Mouse (Mus musculus): Measurements from ENCODE around the gene Mttp. TPM values are rescaled to one million over a fixed set of nuclear protein-coding genes. Genes with fewer than 3 reads are reported as not detected.

The Mttp gene
- total and polyA plus RNA-seq, 2 experiments from 2014 or later = 5.0 to 7.5 TPM

- no peaks in the 10 kb centered on the region for H3K36me3 ChIP-seq (ENCODE audit: insufficient read depth)
- no peaks in the 10 kb centered on the region for H3K27me3 ChIP-seq (ENCODE audit: insufficient read depth, low read length)
- H3K4me1 ChIP-seq (ENCODE audit: insufficient read depth) = no peaks in the 10 kb centered on the region
- TF ChIP-seq CTCF (IDR thresholded peaks at IDR 0.05; ENCODE audit: low read depth) = no peak
- no peak overlapping the region for H3K9ac ChIP-seq
- H3K27ac ChIP-seq (ENCODE audit: low read depth, low read length) = no peak overlapping the region
- no peak overlapping the region for H3K4me3 ChIP-seq (ENCODE audit: low read depth, low read length)
- WGBS = 95% methylated on average over 1 of the region's 1 CpGs
- H3K4me2 ChIP-seq (ENCODE audit: low read depth) = no peak overlapping the region
- ATAC-seq = no peak
- no peak for DNase-seq
- no peaks in the 10 kb centered on the region for H3K9me3 ChIP-seq (ENCODE audit: low read length)
Measured at GRCm38 (mm10) chr3:138134528-138134927, 10.2 kb downstream of the Mttp start.

DNA sequence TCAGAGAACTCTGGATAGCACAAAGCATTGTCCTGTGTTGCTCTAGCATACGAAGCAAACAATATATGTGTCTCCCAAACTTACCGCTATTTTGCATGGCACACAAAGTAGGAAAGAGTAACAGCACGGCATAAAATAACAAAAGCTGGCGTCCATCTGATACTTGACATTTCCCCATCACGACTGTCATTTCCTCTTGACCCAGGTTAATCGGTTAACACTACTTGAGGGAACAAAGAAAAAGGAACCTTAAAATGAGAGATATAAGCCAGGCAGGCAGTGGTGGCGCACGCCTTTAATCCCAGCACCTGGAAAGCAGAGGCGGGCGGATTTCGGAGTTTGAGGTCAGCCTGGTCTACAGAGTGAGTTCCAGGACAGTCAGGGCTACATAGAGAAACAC lies 10.9 kb downstream of the Mttp start:
- H3K4me1 ChIP-seq (ENCODE audit: insufficient read depth) = no peaks in the 10 kb centered on the region
- ATAC-seq = no peak
- no peak for TF ChIP-seq CTCF (IDR thresholded peaks at IDR 0.05; ENCODE audit: low read depth)
- no peak overlapping the region for H3K4me2 ChIP-seq (ENCODE audit: low read depth)
- H3K4me3 ChIP-seq (ENCODE audit: low read depth, low read length) = no peak overlapping the region
- H3K27me3 ChIP-seq (ENCODE audit: insufficient read depth, low read length) = no peaks in the 10 kb centered on the region
- whole genome bisulfite sequencing = 84% methylated on average over 11 of the region's 11 CpGs
- no peaks in the 10 kb centered on the region for H3K36me3 ChIP-seq (ENCODE audit: insufficient read depth)
- no peak overlapping the region for H3K27ac ChIP-seq (ENCODE audit: low read depth, low read length)
- H3K9ac ChIP-seq = no peak overlapping the region
- DNase-seq = no peak
- no peaks in the 10 kb centered on the region for H3K9me3 ChIP-seq (ENCODE audit: low read length)

DNA sequence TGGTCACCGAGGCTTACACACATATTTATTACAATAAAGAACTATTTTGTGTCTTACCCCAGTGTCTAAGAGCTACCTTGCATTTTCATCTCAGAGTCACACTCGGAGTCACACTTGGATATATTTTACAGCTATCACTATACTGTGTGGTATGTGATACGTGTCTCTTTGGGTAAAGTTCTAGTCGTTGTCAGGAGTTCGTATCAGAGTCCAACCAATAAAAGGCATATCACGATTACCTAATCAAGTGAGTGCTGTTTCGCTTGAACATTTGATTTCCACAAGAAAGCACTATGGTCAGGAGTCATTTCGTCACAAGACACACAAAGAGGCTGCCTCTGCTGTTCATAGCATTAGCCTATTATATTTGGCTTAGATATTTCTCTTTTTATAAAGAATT lies 11.3 kb downstream of the Mttp start:
- DNase-seq = no peak
- Histone ChIP-seq H3K27ac (ENCODE audit: low read depth, low read length) (no peak overlapping the region), H3K4me1 (ENCODE audit: insufficient read depth) (no peaks in the 10 kb centered on the region), H3K4me2 (ENCODE audit: low read depth) (no peak overlapping the region), H3K9ac (no peak overlapping the region), H3K27me3 (ENCODE audit: insufficient read depth, low read length) (no peaks in the 10 kb centered on the region), H3K4me3 (ENCODE audit: low read depth, low read length) (no peak overlapping the region), H3K9me3 (ENCODE audit: low read length) (no peaks in the 10 kb centered on the region), H3K36me3 (ENCODE audit: insufficient read depth) (no peaks in the 10 kb centered on the region)
- ATAC-seq = no peak
- no peak for TF ChIP-seq CTCF (IDR thresholded peaks at IDR 0.05; ENCODE audit: low read depth)
- 87% methylated on average over 8 of the region's 8 CpGs for WGBS

DNA sequence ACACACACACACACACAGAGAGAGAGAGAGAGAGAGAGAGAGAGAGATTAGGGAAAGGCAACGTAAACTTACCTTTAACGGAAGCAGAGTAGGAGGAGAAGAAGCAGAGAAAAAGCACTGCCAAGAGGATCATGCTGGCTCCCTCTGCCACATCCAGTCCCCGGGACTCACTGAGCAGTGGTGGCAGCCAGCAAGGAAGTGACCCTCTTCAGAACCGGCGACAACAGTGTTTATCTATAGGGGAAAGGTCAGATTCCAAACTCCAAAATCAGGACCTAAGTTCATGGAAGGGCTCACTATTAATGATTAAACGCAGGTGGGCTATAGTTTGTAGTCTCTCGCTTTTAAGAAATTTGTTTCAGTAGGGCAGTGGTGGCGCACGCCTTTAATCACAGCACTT lies 13.6 kb downstream of the Mttp start:
- no peak for TF ChIP-seq CTCF (IDR thresholded peaks at IDR 0.05; ENCODE audit: low read depth)
- H3K4me2 ChIP-seq (ENCODE audit: low read depth) = no peak overlapping the region
- H3K27ac ChIP-seq (ENCODE audit: low read depth, low read length) = no peak overlapping the region
- H3K9me3 ChIP-seq (ENCODE audit: low read length) = no peaks in the 10 kb centered on the region
- H3K9ac ChIP-seq = no peak overlapping the region
- H3K36me3 ChIP-seq (ENCODE audit: insufficient read depth) = no peaks in the 10 kb centered on the region
- no peaks in the 10 kb centered on the region for H3K4me1 ChIP-seq (ENCODE audit: insufficient read depth)
- H3K27me3 ChIP-seq (ENCODE audit: insufficient read depth, low read length) = no peaks in the 10 kb centered on the region
- H3K4me3 ChIP-seq (ENCODE audit: low read depth, low read length) = no peak overlapping the region
- no peak for DNase-seq
- 69% methylated on average over 9 of the region's 9 CpGs for WGBS
- no peak for ATAC-seq

DNA sequence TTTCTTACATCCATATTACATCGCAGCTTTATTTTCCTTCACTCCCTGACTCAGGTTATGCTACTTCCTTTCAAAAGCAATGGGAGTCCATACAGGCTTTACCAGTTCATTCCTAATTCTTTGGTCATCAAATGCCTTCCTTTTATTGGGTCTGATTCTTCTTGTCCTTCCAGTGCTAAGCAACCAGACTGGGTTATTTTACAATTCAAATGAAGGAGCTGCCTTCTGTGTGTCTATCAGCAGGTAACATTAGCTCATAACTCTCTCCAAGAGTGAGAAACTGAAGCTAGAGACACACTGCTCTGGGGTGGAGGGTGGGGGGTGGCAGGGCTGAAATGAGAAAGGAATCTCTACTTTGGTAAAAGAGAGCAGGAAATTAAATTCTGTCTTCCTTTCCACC lies 14.1 kb downstream of the Mttp start:
- no peak for ATAC-seq
- H3K4me3 ChIP-seq (ENCODE audit: low read depth, low read length) = no peak overlapping the region
- H3K9ac ChIP-seq = no peak overlapping the region
- no peak for DNase-seq
- H3K9me3 ChIP-seq (ENCODE audit: low read length) = no peaks in the 10 kb centered on the region
- no peak for TF ChIP-seq CTCF (IDR thresholded peaks at IDR 0.05; ENCODE audit: low read depth)
- 28% methylated on average over 1 of the region's 1 CpGs for WGBS
- H3K27ac ChIP-seq (ENCODE audit: low read depth, low read length) = no peak overlapping the region
- H3K36me3 ChIP-seq (ENCODE audit: insufficient read depth) = no peaks in the 10 kb centered on the region
- no peak overlapping the region for H3K4me2 ChIP-seq (ENCODE audit: low read depth)
- no peaks in the 10 kb centered on the region for H3K4me1 ChIP-seq (ENCODE audit: insufficient read depth)
- no peaks in the 10 kb centered on the region for H3K27me3 ChIP-seq (ENCODE audit: insufficient read depth, low read length)

GRCm38 (mm10) chr3:138129110-138129509 lies 15.7 kb downstream of the Mttp start:
- WGBS = 95% methylated on average over 6 of the region's 6 CpGs
- TF ChIP-seq CTCF (IDR thresholded peaks at IDR 0.05; ENCODE audit: low read depth) = no peak
- DNase-seq (no peak), ATAC-seq (no peak)
- Histone ChIP-seq H3K4me3 (ENCODE audit: low read depth, low read length) (no peak overlapping the region), H3K36me3 (ENCODE audit: insufficient read depth) (no peaks in the 10 kb centered on the region), H3K9me3 (ENCODE audit: low read length) (no peaks in the 10 kb centered on the region), H3K4me2 (ENCODE audit: low read depth) (no peak overlapping the region), H3K9ac (no peak overlapping the region), H3K4me1 (ENCODE audit: insufficient read depth) (no peaks in the 10 kb centered on the region), H3K27ac (ENCODE audit: low read depth, low read length) (no peak overlapping the region), H3K27me3 (ENCODE audit: insufficient read depth, low read length) (no peaks in the 10 kb centered on the region)

DNA sequence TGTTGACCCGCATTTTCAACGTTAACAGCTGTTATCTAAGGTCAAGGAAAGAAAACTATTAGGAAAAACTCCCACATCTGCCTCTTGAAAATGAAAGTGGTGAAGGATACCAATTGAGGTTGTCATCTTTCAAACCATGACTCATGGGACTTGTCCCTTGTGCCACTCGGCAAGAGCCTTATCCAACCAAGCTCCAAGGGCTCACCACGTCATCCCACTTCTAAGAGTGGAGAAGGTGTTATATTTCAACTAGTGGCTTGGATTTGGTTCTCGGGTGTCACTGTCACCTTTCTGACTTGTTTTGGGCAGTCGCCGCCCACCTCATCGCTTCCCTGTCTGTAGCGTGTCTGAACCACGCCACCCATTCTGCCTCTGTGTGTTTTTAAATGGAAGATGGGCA lies 20.9 kb downstream of the Mttp start:
- no peak overlapping the region for H3K4me3 ChIP-seq (ENCODE audit: low read depth, low read length)
- H3K4me1 ChIP-seq (ENCODE audit: insufficient read depth) = no peaks in the 10 kb centered on the region
- ATAC-seq = no peak
- no peak overlapping the region for H3K4me2 ChIP-seq (ENCODE audit: low read depth)
- no peaks in the 10 kb centered on the region for H3K27me3 ChIP-seq (ENCODE audit: insufficient read depth, low read length)
- no peaks in the 10 kb centered on the region for H3K9me3 ChIP-seq (ENCODE audit: low read length)
- H3K9ac ChIP-seq = no peak overlapping the region
- H3K36me3 ChIP-seq (ENCODE audit: insufficient read depth) = no peaks in the 10 kb centered on the region
- no peak for TF ChIP-seq CTCF (IDR thresholded peaks at IDR 0.05; ENCODE audit: low read depth)
- DNase-seq = no peak
- no peak overlapping the region for H3K27ac ChIP-seq (ENCODE audit: low read depth, low read length)
- WGBS = 94% methylated on average over 10 of the region's 10 CpGs

- WGBS = 94% methylated on average over 2 of the region's 2 CpGs
- Histone ChIP-seq H3K36me3 (ENCODE audit: insufficient read depth) (no peaks in the 10 kb centered on the region), H3K4me1 (ENCODE audit: insufficient read depth) (no peaks in the 10 kb centered on the region), H3K4me3 (ENCODE audit: low read depth, low read length) (no peak overlapping the region), H3K9me3 (ENCODE audit: low read length) (no peaks in the 10 kb centered on the region), H3K27me3 (ENCODE audit: insufficient read depth, low read length) (no peaks in the 10 kb centered on the region), H3K4me2 (ENCODE audit: low read depth) (no peak overlapping the region), H3K27ac (ENCODE audit: low read depth, low read length) (no peak overlapping the region), H3K9ac (no peak overlapping the region)
- TF ChIP-seq CTCF (IDR thresholded peaks at IDR 0.05; ENCODE audit: low read depth) = no peak
- no peak for DNase-seq
- ATAC-seq = no peak
Measured at GRCm38 (mm10) chr3:138121461-138121860, 23.3 kb downstream of the Mttp start.

All from forebrain, postnatal 0 days (tissue).